Comparison of ENCODE assay signal across 8 mouse cellular contexts in genomic region chr12:116077074-116077854, GRCm38 (mm10). TPM values are rescaled to one million over a fixed set of nuclear protein-coding genes. Genes with fewer than 3 reads are reported as not detected.
DNase-seq lines count a peak whose midpoint lies in the region; ATAC-seq and TF ChIP-seq lines count a peak whose summit lies in the region.

TSS of gene Vipr2 (plus strand) at chr12:116077726.

- peak within 1 kb of the TSS; percentile 90 for H3K4me2 ChIP-seq in forebrain, embryonic 16.5 days (ENCODE audit: low read length)
- peak within 1 kb of the TSS; percentile 95 for H3K4me2 ChIP-seq in hindbrain, embryonic 12.5 days (replicated peaks)
- peak within 1 kb of the TSS; percentile 71 for H3K4me2 ChIP-seq in liver, embryonic 12.5 days

- no peak for TF ChIP-seq CTCF in thymus, adult 2 months (IDR thresholded peaks at IDR 0.05; ENCODE audit: borderline replicate concordance, control insufficient read depth, extremely low read depth, insufficient read depth, low read length, poor library complexity)

- no peaks in the 10 kb centered on the region for H3K36me3 ChIP-seq in forebrain, embryonic 16.5 days (ENCODE audit: control insufficient read depth, insufficient read depth)
- no peaks in the 10 kb centered on the region for H3K36me3 ChIP-seq in hindbrain, embryonic 12.5 days
- H3K36me3 ChIP-seq in liver, embryonic 12.5 days, result no peaks in the 10 kb centered on the region
- H3K36me3 ChIP-seq in thymus, adult 2 months (ENCODE audit: control insufficient read depth, insufficient read depth, low read length), result no peaks in the 10 kb centered on the region

- H3K4me3 ChIP-seq in forebrain, embryonic 16.5 days (replicated peaks; ENCODE audit: low read length), result peak within 1 kb of the TSS; percentile 64
- H3K4me3 ChIP-seq in hindbrain, embryonic 12.5 days, result peak within 1 kb of the TSS; percentile 57
- H3K4me3 ChIP-seq in liver, embryonic 12.5 days, result peak within 1 kb of the TSS; percentile 52
- H3K4me3 ChIP-seq in thymus, adult 2 months (ENCODE audit: control insufficient read depth, insufficient read depth, low read length), result peak within 1 kb of the TSS; percentile 48

- ATAC-seq in forebrain, embryonic 16.5 days, result peak; percentile 97
- peak; percentile 95 for ATAC-seq in hindbrain, embryonic 12.5 days (ENCODE audit: low FRiP score)
- ATAC-seq in liver, embryonic 12.5 days, result peak; percentile 75
- peak; percentile 42; the same call in 1 of the 2 replicates for ATAC-seq in monocyte, adult 5-6 weeks (replicated peaks; ENCODE audit: insufficient number of reproducible peaks, low FRiP score, low TSS enrichment, poor library complexity, severe bottlenecking)

- no peak within 1 kb of the TSS for H3K27ac ChIP-seq in forebrain, embryonic 16.5 days (ENCODE audit: low read length)
- H3K27ac ChIP-seq in hindbrain, embryonic 12.5 days, result no peak within 1 kb of the TSS
- H3K27ac ChIP-seq in liver, embryonic 12.5 days, result no peak within 1 kb of the TSS
- H3K27ac ChIP-seq in thymus, adult 2 months (ENCODE audit: control insufficient read depth, insufficient read depth, low read length), result no peak within 1 kb of the TSS

- DNase-seq in kidney, adult 18-20 months, result peak; percentile 13
- DNase-seq in kidney, adult 11 months, result no peak
- DNase-seq in cerebellum, adult 11-12 months, result peak; percentile 64
- peak; percentile 65 for DNase-seq in thymus, adult 2 months

- H3K4me1 ChIP-seq in forebrain, embryonic 16.5 days (replicated peaks; ENCODE audit: control insufficient read depth, insufficient read depth, low read length), result peaks cover 3% of the 10 kb centered on the region; the same call in 1 of the 2 replicates
- no peaks in the 10 kb centered on the region; the same call in 1 of the 2 replicates for H3K4me1 ChIP-seq in hindbrain, embryonic 12.5 days
- 0 out of 2 replicates have a peak, but pooled peaks cover 4% of the 10 kb centered on the region for H3K4me1 ChIP-seq in liver, embryonic 12.5 days
- peaks cover 7% of the 10 kb centered on the region for H3K4me1 ChIP-seq in thymus, adult 2 months (replicated peaks; ENCODE audit: control insufficient read depth, insufficient read depth, low read length)

- no peak for TF ChIP-seq POLR2A in thymus, adult 2 months (IDR thresholded peaks at IDR 0.05; ENCODE audit: control insufficient read depth, extremely low read depth, insufficient read depth, low read length, poor library complexity)

- H3K27me3 ChIP-seq in forebrain, embryonic 16.5 days (replicated peaks; ENCODE audit: control insufficient read depth, insufficient read depth, low read length), result no peaks in the 10 kb centered on the region; the same call in 1 of the 2 replicates
- H3K27me3 ChIP-seq in hindbrain, embryonic 12.5 days, result peaks cover 17% of the 10 kb centered on the region
- peaks cover 43% of the 10 kb centered on the region for H3K27me3 ChIP-seq in liver, embryonic 12.5 days (replicated peaks)
- peaks cover 2% of the 10 kb centered on the region; the same call in 1 of the 2 replicates for H3K27me3 ChIP-seq in thymus, adult 2 months (ENCODE audit: control insufficient read depth, insufficient read depth, low read length)

- 5% methylated on average over 33 of the region's 33 CpGs for WGBS in forebrain, embryonic 16.5 days
- WGBS in hindbrain, embryonic 12.5 days, result 6% methylated on average over 33 of the region's 33 CpGs
- WGBS in liver, embryonic 12.5 days (ENCODE audit: insufficient replicate concordance), result 4% methylated on average over 33 of the region's 33 CpGs
- WGBS in thymus, adult 2 months, result 6% methylated on average over 33 of the region's 33 CpGs

- H3K9ac ChIP-seq in forebrain, embryonic 16.5 days (replicated peaks; ENCODE audit: low read depth, low read length), result peak within 1 kb of the TSS; percentile 77
- peak within 1 kb of the TSS; percentile 69 for H3K9ac ChIP-seq in hindbrain, embryonic 12.5 days
- H3K9ac ChIP-seq in liver, embryonic 12.5 days, result peak within 1 kb of the TSS; percentile 35; the same call in 1 of the 2 replicates

- H3K9me3 ChIP-seq in forebrain, embryonic 16.5 days (ENCODE audit: control insufficient read depth, low read length), result no peaks in the 10 kb centered on the region
- no peaks in the 10 kb centered on the region for H3K9me3 ChIP-seq in hindbrain, embryonic 12.5 days (replicated peaks)
- no peaks in the 10 kb centered on the region for H3K9me3 ChIP-seq in liver, embryonic 12.5 days (replicated peaks)

RNA-seq across cellular contexts. Expression of gene Vipr2, which starts in this region (rescaled TPM):
- polyA plus RNA-seq in forebrain, embryonic 16.5 days (2015; fragmentation: Nextera tagmentation; extraction: Ambion mirVana), result 0.75 and 0.92 TPM in 2 replicates
- polyA plus RNA-seq in hindbrain, embryonic 12.5 days (2016; fragmentation: Nextera tagmentation; extraction: Ambion mirVana), result 1.1 and 1.8 TPM in 2 replicates
- 0.27 and 0.38 TPM in 2 replicates for polyA plus RNA-seq in liver, embryonic 12.5 days (2016; fragmentation: Nextera tagmentation; extraction: Ambion mirVana)
- 0.49 TPM in 1 of 3 replicates, not detected in the others for total RNA-seq in monocyte, adult 5-6 weeks (2017)
- polyA plus RNA-seq in thymus, adult 2 months (2012; rRNA removed), result 0.51 and 0.66 TPM in 2 replicates

Comparison
In these comparisons a context has a peak if more than half of its experiments do, and no peak if none do; other contexts are left out.
1. Peak in ATAC-seq, H3K4me3 ChIP-seq, H3K9ac ChIP-seq and H3K4me2 ChIP-seq in forebrain, embryonic 16.5 days; RNA of the gene not detected or under 1 TPM.
2. Peak in ATAC-seq, H3K4me3 ChIP-seq, H3K9ac ChIP-seq and H3K4me2 ChIP-seq in liver, embryonic 12.5 days; RNA of the gene not detected or under 1 TPM.
3. Peak in ATAC-seq in monocyte, adult 5-6 weeks; RNA of the gene not detected or under 1 TPM.
4. Peak in DNase-seq and H3K4me3 ChIP-seq in thymus, adult 2 months; RNA of the gene not detected or under 1 TPM.
5. ATAC-seq: peak in every context shown above with its lines; median percentile 97 in forebrain, embryonic 16.5 days; 95 in hindbrain, embryonic 12.5 days; 75 in liver, embryonic 12.5 days; 42 in monocyte, adult 5-6 weeks.